Mouse (Mus musculus): ENCODE measurements around the gene Nme8. TPM values are rescaled to one million over a fixed set of nuclear protein-coding genes. Genes with fewer than 3 reads are reported as not detected.

Nme8 gene
- total and polyA plus RNA-seq, 3 experiments, result 0.11 TPM; not detected in 2

GRCm38 (mm10) chr13:19652405-19652804 lies 45.2 kb downstream of the Nme8 start:
- Histone ChIP-seq H3K36me3 (replicated peaks) (no peaks in the 10 kb centered on the region), H3K4me1 (ENCODE audit: insufficient read depth, low read depth, low read length) (no peaks in the 10 kb centered on the region), H3K9me3 (replicated peaks) (no peaks in the 10 kb centered on the region), H3K27me3 (ENCODE audit: insufficient read depth, low read length) (no peaks in the 10 kb centered on the region), H3K4me3 (ENCODE audit: low read depth, low read length) (no peak overlapping the region)
- TF ChIP-seq GATA1 (IDR thresholded peaks at IDR 0.05; ENCODE audit: borderline replicate concordance, low read length), result no peak
- TF ChIP-seq TAL1 (conservative IDR thresholded peaks at IDR 0.05; ENCODE audit: low read depth, low read length), result no peak
- no peak for TF ChIP-seq GATA2 (IDR thresholded peaks at IDR 0.05; ENCODE audit: borderline replicate concordance, low read depth, low read length)
- no peak for TF ChIP-seq CTCF (IDR thresholded peaks at IDR 0.05; ENCODE audit: low read depth, low read length)
- no peak for TF ChIP-seq POLR2AphosphoS5 (IDR thresholded peaks at IDR 0.05; ENCODE audit: insufficient replicate concordance, low read depth, low read length)
- DNase-seq (ENCODE audit: low spot score) (no peak), ATAC-seq (ENCODE audit: extremely low read depth, insufficient number of reproducible peaks, low FRiP score, poor library complexity, severe bottlenecking) (no peak)

GRCm38 (mm10) chr13:19649824-19650223 lies 47.8 kb downstream of the Nme8 start:
- TF ChIP-seq POLR2AphosphoS5 (IDR thresholded peaks at IDR 0.05; ENCODE audit: insufficient replicate concordance, low read depth, low read length) (no peak), CTCF (IDR thresholded peaks at IDR 0.05; ENCODE audit: low read depth, low read length) (no peak), GATA2 (IDR thresholded peaks at IDR 0.05; ENCODE audit: borderline replicate concordance, low read depth, low read length) (no peak), GATA1 (IDR thresholded peaks at IDR 0.05; ENCODE audit: borderline replicate concordance, low read length) (no peak), TAL1 (conservative IDR thresholded peaks at IDR 0.05; ENCODE audit: low read depth, low read length) (no peak)
- H3K27me3 ChIP-seq (ENCODE audit: insufficient read depth, low read length), result no peaks in the 10 kb centered on the region
- no peaks in the 10 kb centered on the region for H3K36me3 ChIP-seq (replicated peaks)
- H3K9me3 ChIP-seq (replicated peaks), result no peaks in the 10 kb centered on the region
- H3K4me3 ChIP-seq (ENCODE audit: low read depth, low read length), result no peak overlapping the region
- H3K4me1 ChIP-seq (ENCODE audit: insufficient read depth, low read depth, low read length), result no peaks in the 10 kb centered on the region
- DNase-seq (ENCODE audit: low spot score) (no peak), ATAC-seq (ENCODE audit: extremely low read depth, insufficient number of reproducible peaks, low FRiP score, poor library complexity, severe bottlenecking) (no peak)

GRCm38 (mm10) chr13:19644225-19644624 lies 53.4 kb downstream of the Nme8 start:
- no peak for DNase-seq (ENCODE audit: low spot score)
- Histone ChIP-seq H3K9me3 (replicated peaks) (no peaks in the 10 kb centered on the region), H3K27me3 (ENCODE audit: insufficient read depth, low read length) (no peaks in the 10 kb centered on the region), H3K4me3 (ENCODE audit: low read depth, low read length) (no peak overlapping the region), H3K4me1 (ENCODE audit: insufficient read depth, low read depth, low read length) (no peaks in the 10 kb centered on the region), H3K36me3 (replicated peaks) (no peaks in the 10 kb centered on the region)
- no peak for ATAC-seq (ENCODE audit: extremely low read depth, insufficient number of reproducible peaks, low FRiP score, poor library complexity, severe bottlenecking)
- TF ChIP-seq POLR2AphosphoS5 (IDR thresholded peaks at IDR 0.05; ENCODE audit: insufficient replicate concordance, low read depth, low read length) (no peak), TAL1 (conservative IDR thresholded peaks at IDR 0.05; ENCODE audit: low read depth, low read length) (no peak), GATA1 (IDR thresholded peaks at IDR 0.05; ENCODE audit: borderline replicate concordance, low read length) (no peak), GATA2 (IDR thresholded peaks at IDR 0.05; ENCODE audit: borderline replicate concordance, low read depth, low read length) (no peak), CTCF (IDR thresholded peaks at IDR 0.05; ENCODE audit: low read depth, low read length) (no peak)

- Histone ChIP-seq H3K4me1 (ENCODE audit: insufficient read depth, low read depth, low read length) (no peaks in the 10 kb centered on the region), H3K27me3 (ENCODE audit: insufficient read depth, low read length) (no peaks in the 10 kb centered on the region), H3K9me3 (replicated peaks) (no peaks in the 10 kb centered on the region), H3K36me3 (replicated peaks) (no peaks in the 10 kb centered on the region), H3K4me3 (ENCODE audit: low read depth, low read length) (no peak overlapping the region)
- DNase-seq (ENCODE audit: low spot score), result no peak
- TF ChIP-seq GATA1 (IDR thresholded peaks at IDR 0.05; ENCODE audit: borderline replicate concordance, low read length), result no peak
- no peak for TF ChIP-seq CTCF (IDR thresholded peaks at IDR 0.05; ENCODE audit: low read depth, low read length)
- TF ChIP-seq TAL1 (conservative IDR thresholded peaks at IDR 0.05; ENCODE audit: low read depth, low read length), result no peak
- TF ChIP-seq POLR2AphosphoS5 (IDR thresholded peaks at IDR 0.05; ENCODE audit: insufficient replicate concordance, low read depth, low read length), result no peak
- no peak for TF ChIP-seq GATA2 (IDR thresholded peaks at IDR 0.05; ENCODE audit: borderline replicate concordance, low read depth, low read length)
- no peak for ATAC-seq (ENCODE audit: extremely low read depth, insufficient number of reproducible peaks, low FRiP score, poor library complexity, severe bottlenecking)
Observed at GRCm38 (mm10) chr13:19643519-19643918, 54.1 kb downstream of the Nme8 start.

DNA sequence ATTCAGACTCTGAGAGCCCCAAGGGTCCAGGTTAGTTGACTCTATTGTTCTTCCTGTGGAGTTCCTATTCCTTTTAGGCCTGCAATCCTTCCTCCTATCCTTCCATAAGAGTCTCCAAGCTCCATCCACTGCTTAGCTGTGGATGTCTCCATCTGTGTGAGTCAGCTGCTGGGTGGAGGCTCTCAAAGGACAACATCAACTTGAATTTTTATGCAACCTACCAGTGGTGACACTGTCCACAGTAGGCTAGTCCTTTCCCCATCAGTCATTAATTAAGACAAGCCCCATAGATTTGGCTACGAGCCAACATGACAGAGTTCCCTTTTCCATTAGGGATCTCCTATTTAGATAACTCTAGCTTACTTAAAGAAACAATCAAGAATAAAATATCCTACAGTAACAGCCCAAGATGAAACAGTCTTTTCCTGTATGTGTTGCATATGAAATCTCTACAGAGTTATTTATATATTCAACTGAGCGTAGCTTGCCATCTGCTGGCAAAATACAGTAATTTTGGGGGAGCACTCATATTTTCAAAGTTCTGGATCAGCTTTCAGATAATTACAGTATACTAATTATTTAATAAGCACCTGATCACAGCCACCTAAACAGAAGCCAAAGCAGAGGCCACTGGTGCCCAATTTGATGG lies 57.3 kb downstream of the Nme8 start:
- no peaks in the 10 kb centered on the region for H3K4me1 ChIP-seq (ENCODE audit: insufficient read depth, low read depth, low read length)
- no peak overlapping the region for H3K4me3 ChIP-seq (ENCODE audit: low read depth, low read length)
- ATAC-seq (ENCODE audit: extremely low read depth, insufficient number of reproducible peaks, low FRiP score, poor library complexity, severe bottlenecking) (no peak), DNase-seq (ENCODE audit: low spot score) (no peak)
- H3K36me3 ChIP-seq (replicated peaks), result no peaks in the 10 kb centered on the region
- H3K27me3 ChIP-seq (ENCODE audit: insufficient read depth, low read length), result no peaks in the 10 kb centered on the region
- no peaks in the 10 kb centered on the region for H3K9me3 ChIP-seq (replicated peaks)
- no peak for TF ChIP-seq TAL1 (conservative IDR thresholded peaks at IDR 0.05; ENCODE audit: low read depth, low read length)
- no peak for TF ChIP-seq POLR2AphosphoS5 (IDR thresholded peaks at IDR 0.05; ENCODE audit: insufficient replicate concordance, low read depth, low read length)
- TF ChIP-seq GATA1 (IDR thresholded peaks at IDR 0.05; ENCODE audit: borderline replicate concordance, low read length), result no peak
- TF ChIP-seq GATA2 (IDR thresholded peaks at IDR 0.05; ENCODE audit: borderline replicate concordance, low read depth, low read length), result no peak
- TF ChIP-seq CTCF (IDR thresholded peaks at IDR 0.05; ENCODE audit: low read depth, low read length), result no peak

- ATAC-seq (ENCODE audit: extremely low read depth, insufficient number of reproducible peaks, low FRiP score, poor library complexity, severe bottlenecking), result no peak
- no peak for DNase-seq (ENCODE audit: low spot score)
- H3K9me3 ChIP-seq (replicated peaks), result no peaks in the 10 kb centered on the region
- no peaks in the 10 kb centered on the region for H3K36me3 ChIP-seq (replicated peaks)
- no peaks in the 10 kb centered on the region for H3K4me1 ChIP-seq (ENCODE audit: insufficient read depth, low read depth, low read length)
- no peak overlapping the region for H3K4me3 ChIP-seq (ENCODE audit: low read depth, low read length)
- H3K27me3 ChIP-seq (ENCODE audit: insufficient read depth, low read length), result peaks cover 5% of the 10 kb centered on the region; the same call in 1 of the 2 replicates
- no peak for TF ChIP-seq GATA1 (IDR thresholded peaks at IDR 0.05; ENCODE audit: borderline replicate concordance, low read length)
- no peak for TF ChIP-seq GATA2 (IDR thresholded peaks at IDR 0.05; ENCODE audit: borderline replicate concordance, low read depth, low read length)
- no peak for TF ChIP-seq POLR2AphosphoS5 (IDR thresholded peaks at IDR 0.05; ENCODE audit: insufficient replicate concordance, low read depth, low read length)
- no peak for TF ChIP-seq CTCF (IDR thresholded peaks at IDR 0.05; ENCODE audit: low read depth, low read length)
- TF ChIP-seq TAL1 (conservative IDR thresholded peaks at IDR 0.05; ENCODE audit: low read depth, low read length), result no peak
Observed at GRCm38 (mm10) chr13:19636131-19636530, 61.5 kb downstream of the Nme8 start.
